Mouse (Mus musculus): Measurements from ENCODE around the gene Scube1.

Gene Scube1

DNA sequence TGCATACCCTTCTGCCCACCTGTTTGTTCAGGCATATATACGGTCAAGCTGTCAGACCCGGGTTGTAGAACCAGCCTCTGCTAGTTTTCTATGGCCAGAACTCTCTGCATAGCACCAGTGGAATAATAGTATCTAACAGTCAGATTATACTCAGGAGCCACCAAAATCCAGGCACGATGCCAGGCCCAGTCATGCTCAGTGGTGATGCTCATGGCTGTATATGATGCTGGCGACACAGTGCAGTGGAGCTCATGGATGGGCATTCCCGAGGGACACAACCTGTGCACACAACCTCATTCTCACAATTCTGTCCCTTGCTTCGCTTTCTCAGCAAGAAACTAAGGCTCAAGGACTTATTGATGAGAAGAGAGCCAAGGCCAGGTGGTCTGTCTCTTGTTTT is 58.8 kb downstream of the Scube1 start:
- no peak for DNase-seq (ENCODE audit: low spot score in 2 of 2)

- no peak for DNase-seq (ENCODE audit: low spot score in 2 of 2)
Measured at GRCm38 (mm10) chr15:83664722-83665121, 60.1 kb downstream of the Scube1 start.

GRCm38 (mm10) chr15:83663066-83663465 is 61.8 kb downstream of the Scube1 start:
- no peak for DNase-seq (ENCODE audit: low spot score in 2 of 2)

- DNase-seq (ENCODE audit: low spot score in 2 of 2), result no peak
Measured at GRCm38 (mm10) chr15:83662106-83662505, 62.7 kb downstream of the Scube1 start.

DNA sequence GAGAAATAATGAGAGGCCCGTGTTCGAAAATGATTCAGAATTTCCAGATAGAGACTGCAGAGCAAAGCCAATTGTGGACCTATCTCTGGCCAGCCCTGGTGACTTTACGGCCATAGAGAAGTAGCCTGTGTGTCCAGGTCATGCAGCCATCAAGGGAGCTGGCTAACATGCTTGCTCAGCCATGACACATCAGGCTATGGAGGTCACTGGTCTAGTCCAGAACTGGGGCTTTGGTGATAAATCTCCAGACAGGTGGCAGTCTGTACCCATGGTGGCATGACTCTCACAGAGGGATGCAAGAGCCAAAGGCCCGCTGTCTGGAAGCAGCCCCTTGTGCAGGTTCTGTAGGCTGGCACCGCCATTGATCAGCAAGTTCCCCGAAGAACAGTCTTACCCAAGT is 82.3 kb downstream of the Scube1 start:
- no peak for DNase-seq (ENCODE audit: low spot score in 2 of 2)

- DNase-seq (ENCODE audit: low spot score in 2 of 2), result no peak
Measured at GRCm38 (mm10) chr15:83640208-83640607, 84.6 kb downstream of the Scube1 start.

DNA sequence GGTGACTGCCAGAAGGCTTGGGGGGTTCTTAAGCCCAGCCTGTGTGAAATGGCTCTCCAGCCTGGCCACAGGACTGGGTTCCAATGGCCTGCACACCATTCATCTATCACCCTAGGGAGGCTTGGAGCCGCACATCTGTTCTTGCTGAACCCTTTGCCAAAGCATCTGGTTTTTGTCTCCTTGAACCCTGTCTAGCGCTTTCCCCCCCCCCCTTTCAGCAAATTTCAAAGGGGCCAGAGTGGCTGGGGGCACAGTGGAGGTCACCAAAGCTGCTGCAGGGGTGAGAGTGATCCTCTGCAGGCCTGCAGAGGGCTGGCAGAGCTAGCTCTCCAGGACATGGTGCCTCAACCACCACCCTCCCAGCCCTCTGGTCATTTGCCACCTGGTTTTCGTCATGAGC is 85.7 kb downstream of the Scube1 start:
- DNase-seq (ENCODE audit: low spot score in 2 of 2), result no peak

DNA sequence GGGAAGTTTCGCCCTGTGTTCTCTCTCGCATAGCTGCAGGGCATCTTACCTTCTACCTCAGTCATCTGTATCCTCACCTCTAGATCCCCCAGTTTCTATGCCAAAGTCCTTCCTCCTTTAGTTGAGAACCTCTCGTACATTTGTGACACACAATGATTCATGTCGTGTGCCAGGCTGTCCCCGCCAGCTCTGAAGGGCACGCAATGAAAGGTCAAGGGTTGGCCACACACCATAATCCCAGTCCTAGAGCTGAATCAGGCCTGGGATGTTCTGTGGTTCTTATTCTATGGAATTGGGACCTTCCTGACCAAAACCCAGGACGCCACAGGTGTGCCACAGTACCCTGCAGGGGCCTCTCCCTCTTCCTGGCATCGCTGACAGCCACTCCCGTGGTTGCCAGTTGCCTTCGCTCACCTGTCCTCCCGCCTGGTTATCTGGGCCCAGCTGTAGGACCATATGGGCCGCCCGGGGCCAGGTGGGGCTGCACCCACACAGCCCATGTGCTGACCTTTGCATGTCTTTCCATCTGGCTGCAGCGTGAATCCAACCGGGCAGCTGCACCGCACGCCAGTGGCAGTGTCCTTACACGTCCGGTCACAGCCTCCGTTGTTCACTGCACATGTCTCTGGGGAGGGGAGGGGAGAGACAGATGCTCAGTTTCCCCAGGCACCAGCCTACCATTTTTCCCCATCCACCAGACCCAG is 86.5 kb downstream of the Scube1 start:
- DNase-seq (ENCODE audit: low spot score in 2 of 2), result no peak

GRCm38 (mm10) chr15:83636759-83637158 is 88.1 kb downstream of the Scube1 start:
- no peak for DNase-seq (ENCODE audit: low spot score in 2 of 2)

GRCm38 (mm10) chr15:83635251-83635650 is 89.6 kb downstream of the Scube1 start:
- no peak for DNase-seq (ENCODE audit: low spot score in 2 of 2)

DNA sequence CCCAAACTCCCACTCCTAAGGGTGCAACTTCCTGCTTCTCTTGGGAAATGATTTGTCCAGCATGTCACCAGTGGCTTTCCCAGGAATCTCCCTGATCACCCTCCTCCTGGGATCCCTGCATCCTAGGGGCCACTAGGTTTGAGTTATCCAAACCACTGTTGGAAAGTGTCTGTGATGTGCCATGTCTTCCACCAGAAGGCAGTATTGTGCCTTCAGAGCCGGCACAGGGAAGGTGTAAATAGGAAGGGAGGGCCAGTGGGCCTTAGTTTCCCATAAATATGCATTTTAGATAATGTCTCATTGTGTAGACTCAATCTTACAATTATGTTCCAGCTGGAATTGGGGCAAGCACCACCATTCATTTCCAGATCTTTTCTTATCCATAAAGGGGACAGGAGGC is 90.7 kb downstream of the Scube1 start:
- no peak for DNase-seq (ENCODE audit: low spot score in 2 of 2)

- DNase-seq (ENCODE audit: low spot score in 2 of 2), result no peak
Measured at GRCm38 (mm10) chr15:83631071-83631470, 93.8 kb downstream of the Scube1 start.

GRCm38 (mm10) chr15:83629716-83630115 is 95.1 kb downstream of the Scube1 start:
- no peak for DNase-seq (ENCODE audit: low spot score in 2 of 2)

DNA sequence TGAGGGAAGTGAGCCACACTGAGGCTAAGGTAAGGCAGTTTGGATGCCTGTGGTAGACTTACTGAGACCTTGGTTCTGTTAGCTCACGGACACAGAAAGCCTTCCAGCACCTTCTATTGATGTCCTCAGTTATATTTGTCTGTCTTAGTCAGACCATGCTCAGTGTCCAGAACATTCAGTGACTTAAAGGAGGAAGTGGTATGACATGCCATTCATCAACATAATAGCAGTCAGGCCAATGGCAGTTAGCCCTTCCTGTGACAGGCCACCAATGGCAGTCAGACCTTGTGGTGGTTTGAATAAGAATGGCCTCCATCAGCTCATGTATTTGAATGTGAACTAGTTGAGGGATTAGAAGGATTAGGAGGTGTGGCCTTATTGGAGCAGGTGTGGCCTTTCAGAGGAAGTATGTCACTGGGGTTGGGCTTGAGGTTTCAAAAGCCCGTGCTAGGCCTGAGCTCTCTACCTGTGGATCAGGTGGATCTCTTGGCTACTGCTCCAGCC is 98.6 kb downstream of the Scube1 start:
- no peak for DNase-seq (ENCODE audit: low spot score in 2 of 2)

GRCm38 (mm10) chr15:83615245-83615644 is 109.6 kb downstream of the Scube1 start:
- DNase-seq (ENCODE audit: low spot score in 2 of 2), result no peak

DNA sequence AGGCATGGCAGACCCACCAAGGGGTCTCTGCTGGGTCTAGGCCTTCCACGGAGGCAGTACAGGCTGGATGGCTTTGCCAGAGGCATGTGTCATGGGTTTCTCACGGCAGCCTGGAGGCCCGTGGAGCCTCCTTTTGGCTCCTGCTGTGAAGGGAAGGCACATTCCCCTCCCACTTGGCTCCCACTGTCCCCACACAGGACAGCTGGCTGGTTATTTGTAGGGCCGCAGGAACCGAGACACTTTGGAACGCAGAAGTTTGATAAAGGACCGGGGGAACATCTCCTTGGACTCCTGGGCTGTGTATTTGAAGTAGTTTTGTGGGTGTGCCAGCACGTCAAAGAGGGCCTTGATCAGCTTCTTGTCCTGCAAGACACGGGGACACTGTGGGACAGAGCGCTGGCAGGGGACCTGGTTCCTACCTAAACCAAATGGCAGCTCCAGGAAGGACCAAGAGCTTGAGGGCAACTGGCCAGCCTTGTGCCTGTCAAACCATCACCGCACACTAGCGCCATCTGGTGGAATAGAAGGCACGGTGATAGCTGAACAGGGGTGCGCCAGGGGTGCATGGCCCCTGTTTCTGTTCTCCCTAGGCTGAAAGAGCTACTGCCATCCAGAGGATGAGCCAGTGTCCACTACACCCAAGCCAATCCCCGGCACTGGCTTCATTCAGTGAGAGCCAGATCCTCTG is 117.6 kb downstream of the Scube1 start:
- peak; percentile 56 to 64 for DNase-seq (ENCODE audit: low spot score in 2 of 2)

DNA sequence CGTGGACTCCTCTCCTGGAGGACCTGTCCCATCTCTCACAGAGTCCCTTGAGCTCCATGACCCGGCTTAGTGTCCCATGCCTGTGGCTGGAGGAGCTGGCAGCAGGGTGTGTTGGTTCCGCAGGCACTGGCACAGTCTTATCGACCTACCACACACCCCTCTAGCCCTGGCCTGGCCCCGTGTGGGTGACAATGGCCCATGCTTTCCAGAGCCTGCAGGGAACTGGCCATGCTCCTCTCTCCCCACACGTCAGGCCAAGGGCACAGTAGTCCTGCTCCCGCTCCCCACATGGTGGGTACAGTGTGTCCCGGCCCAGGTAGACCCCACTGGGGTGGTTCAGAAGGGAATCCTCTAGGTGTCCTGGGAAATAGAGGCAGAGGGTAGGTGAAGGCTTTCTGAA is 118.1 kb downstream of the Scube1 start:
- no peak for DNase-seq (ENCODE audit: low spot score in 2 of 2)

GRCm38 (mm10) chr15:83606216-83606615 is 118.6 kb downstream of the Scube1 start:
- DNase-seq (ENCODE audit: low spot score in 2 of 2), result no peak

GRCm38 (mm10) chr15:83603426-83603825 is 121.4 kb downstream of the Scube1 start:
- no peak for DNase-seq (ENCODE audit: low spot score in 2 of 2)

DNA sequence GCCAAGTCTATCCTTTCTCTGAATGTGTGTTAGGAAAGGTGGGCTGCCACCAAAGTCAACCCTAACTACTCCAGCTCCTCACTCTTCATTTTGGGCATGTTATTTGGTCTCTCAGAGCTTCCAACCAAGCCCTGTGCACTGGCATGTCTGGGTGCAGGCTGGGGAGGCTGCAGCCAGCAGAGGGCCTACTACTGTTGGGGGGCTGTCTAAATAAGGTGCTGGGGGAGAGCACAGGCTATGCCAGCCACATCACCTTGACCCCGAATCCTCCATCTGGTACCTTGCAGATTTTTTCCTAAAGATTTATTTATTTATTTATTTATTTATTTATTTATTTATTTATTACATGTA is 121.8 kb downstream of the Scube1 start:
- no peak for DNase-seq (ENCODE audit: low spot score in 2 of 2)

DNA sequence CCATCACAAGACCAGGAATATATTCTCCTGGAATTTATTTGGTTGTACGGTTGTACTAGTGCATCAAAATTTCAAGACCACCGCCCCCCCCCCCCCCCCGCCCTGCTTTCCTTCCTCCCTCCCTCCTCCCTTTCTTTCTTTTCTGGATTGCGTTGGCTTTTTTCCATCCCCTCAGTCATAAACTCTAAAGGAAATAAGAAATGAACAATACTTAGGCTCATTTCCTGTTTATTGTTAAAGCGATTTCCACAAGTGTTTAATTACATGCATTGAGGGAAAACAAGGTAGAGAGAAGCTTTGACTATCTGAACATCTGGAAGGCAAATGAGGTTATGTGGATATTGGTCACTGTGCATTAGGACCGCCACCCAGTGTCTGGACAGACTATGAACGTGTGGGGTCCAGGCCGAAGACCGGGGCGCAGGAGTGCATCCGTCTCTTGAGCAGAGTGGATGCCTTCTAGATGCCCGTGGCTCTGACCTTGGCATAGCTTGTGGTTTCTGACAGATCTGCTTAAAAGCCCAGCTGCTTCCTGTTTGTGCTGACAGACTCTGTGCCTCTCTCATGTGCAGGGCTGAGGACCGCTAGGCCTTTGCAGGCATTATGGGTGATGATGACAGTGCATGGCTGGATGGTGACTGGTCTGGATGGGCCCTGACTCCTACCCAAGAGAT is 122.3 kb downstream of the Scube1 start:
- DNase-seq (ENCODE audit: low spot score in 2 of 2), result peak; percentile 77 to 79

DNA sequence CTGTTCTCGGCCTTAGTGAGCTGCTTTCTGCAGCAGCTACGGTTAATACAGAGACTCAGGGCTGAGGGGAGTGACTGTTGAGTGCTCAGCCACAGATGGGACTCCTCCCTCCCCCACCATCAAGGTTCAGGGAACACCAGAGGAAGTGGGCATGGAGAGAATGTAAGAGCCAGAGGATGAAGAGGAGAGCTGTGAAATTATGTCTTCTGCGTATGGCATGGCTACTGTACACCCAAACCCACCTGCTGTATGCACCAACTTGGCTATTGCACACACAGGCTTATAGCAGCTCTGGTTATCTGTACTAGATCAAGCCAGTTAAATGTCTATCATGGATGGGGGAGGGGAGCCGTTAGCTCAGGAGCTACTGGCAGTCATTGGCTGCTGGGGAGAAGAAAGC is 123.6 kb downstream of the Scube1 start:
- no peak for DNase-seq (ENCODE audit: low spot score in 2 of 2)

- no peak for DNase-seq (ENCODE audit: low spot score in 2 of 2)
Measured at GRCm38 (mm10) chr15:83596833-83597232, 128.0 kb downstream of the Scube1 start.
